Mouse (Mus musculus): Measurements from ENCODE around the gene Hephl1. TPM values are rescaled to one million over a fixed set of nuclear protein-coding genes. Genes with fewer than 3 reads are reported as not detected.

Gene Hephl1
- total and polyA plus RNA-seq, 3 experiments = not detected

DNA sequence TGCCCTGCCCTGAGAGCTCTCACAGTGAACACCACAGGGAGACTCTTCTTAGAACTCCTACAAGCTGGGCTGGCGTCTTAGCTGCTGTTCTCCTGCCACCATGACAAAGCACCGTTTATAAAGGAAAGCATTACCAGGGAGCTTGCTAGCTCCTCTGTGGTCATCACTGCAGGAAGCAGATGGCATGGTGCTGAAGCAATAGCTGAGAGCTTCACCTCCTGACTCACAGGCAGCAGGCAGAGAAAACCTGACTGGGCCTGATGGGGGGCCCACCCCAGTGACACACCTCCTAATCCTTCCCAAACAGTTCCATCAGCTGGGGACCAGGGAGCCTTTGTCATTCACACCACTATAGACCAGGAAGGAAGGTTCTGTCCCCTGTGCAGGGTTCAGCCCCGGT, 74.2 kb downstream of the Hephl1 start:
- in situ Hi-C loops (cut with MboI; ENCODE audit: low pct_ligation_motif_present, low pct_unique_long_range_greater_than_20kb, low sequenced_read_pairs) = no loop called here
- Histone ChIP-seq H3K27ac (ENCODE audit: insufficient read depth, low read depth) (no peak overlapping the region), H3K79me2 (replicated peaks; ENCODE audit: control insufficient read depth, extremely low read depth, insufficient read depth, poor library complexity, severe bottlenecking) (no peaks in the 10 kb centered on the region), H3K36me3 (replicated peaks in 1 of 2; ENCODE audit: control insufficient read depth in 1 of 2, insufficient read depth in 1 of 2, low read length in 1 of 2) (peaks cover 0 to 31% of the 10 kb centered on the region in 2 experiments), H3K9me3 (replicated peaks; ENCODE audit: low read length) (peaks cover 6% of the 10 kb centered on the region), H3K4me1 (ENCODE audit: control insufficient read depth in 1 of 2, insufficient read depth in 2 of 2) (peaks cover 8 to 55% of the 10 kb centered on the region in 2 experiments), H3K9ac (ENCODE audit: insufficient read depth, low read depth) (no peak overlapping the region), H3K4me3 (replicated peaks in 1 of 3; ENCODE audit: low read depth in 2 of 3, low read length in 2 of 3, poor library complexity in 1 of 3) (no peak overlapping the region), H3K27me3 (replicated peaks) (no peaks in the 10 kb centered on the region), H3K4me2 (ENCODE audit: insufficient read depth, low read depth, poor library complexity, severe bottlenecking) (no peak overlapping the region)
- dilution Hi-C loops (cut with MboI; ENCODE audit: extremely low pct_ligation_motif_present, extremely low pct_unique_long_range_greater_than_20kb, low sequenced_read_pairs) = no loop called here
- TF ChIP-seq MEF2A (IDR thresholded peaks at IDR 0.05; ENCODE audit: borderline replicate concordance, low read depth, low read length) (no peak), JUN (IDR thresholded peaks at IDR 0.05; ENCODE audit: insufficient read depth, low read depth, low read length) (no peak), MAFK (IDR thresholded peaks at IDR 0.05; ENCODE audit: insufficient replicate concordance, low read length) (no peak), TCF12 (IDR thresholded peaks at IDR 0.05; ENCODE audit: low read depth, low read length) (no peak), BHLHE40 (IDR thresholded peaks at IDR 0.05; ENCODE audit: low read depth, low read length) (no peak), MXI1 (IDR thresholded peaks at IDR 0.05; ENCODE audit: low read depth, low read length) (no peak), NRF1 (IDR thresholded peaks at IDR 0.05; ENCODE audit: low read depth, low read length) (no peak), ETS1 (conservative IDR thresholded peaks at IDR 0.05; ENCODE audit: low read depth, low read length) (no peak), MYC (IDR thresholded peaks at IDR 0.05; ENCODE audit: low read depth, low read length) (no peak)
- DNase-seq (ENCODE audit: extremely low read depth) = no peak

DNA sequence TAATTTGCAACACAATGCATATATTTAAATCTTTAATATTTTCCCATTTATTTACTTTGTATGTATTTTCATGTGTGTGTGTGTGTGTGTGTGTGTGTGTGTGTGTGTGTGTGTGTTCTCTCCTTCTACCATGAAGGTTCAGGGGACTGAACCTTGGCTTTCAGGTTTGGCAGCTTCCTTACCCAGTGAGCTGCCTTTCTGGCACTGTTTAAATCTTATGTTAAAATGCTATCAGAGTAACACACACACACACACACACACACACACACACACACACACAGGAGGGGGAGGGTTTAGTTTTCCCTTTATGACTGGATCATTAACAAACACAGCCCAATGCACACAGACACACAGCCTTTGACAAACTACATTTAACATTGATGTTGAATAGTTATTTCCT, 74.7 kb downstream of the Hephl1 start:
- DNase-seq (ENCODE audit: extremely low read depth) = no peak
- H3K4me2 ChIP-seq (ENCODE audit: insufficient read depth, low read depth, poor library complexity, severe bottlenecking) = no peak overlapping the region
- in situ Hi-C loops (cut with MboI; ENCODE audit: low pct_ligation_motif_present, low pct_unique_long_range_greater_than_20kb, low sequenced_read_pairs) = no loop called here
- TF ChIP-seq TBP (conservative IDR thresholded peaks at IDR 0.05; ENCODE audit: low read depth, low read length) (no peak), CTCF (conservative IDR thresholded peaks at IDR 0.05 in 1 of 2, IDR thresholded peaks at IDR 0.05 in 1 of 2; ENCODE audit: low read depth in 2 of 2, low read length in 2 of 2) (no peak), SMC3 (IDR thresholded peaks at IDR 0.05; ENCODE audit: low read depth, low read length) (no peak), CHD2 (IDR thresholded peaks at IDR 0.05; ENCODE audit: low read length) (no peak), ETS1 (conservative IDR thresholded peaks at IDR 0.05; ENCODE audit: low read depth, low read length) (no peak), MYC (IDR thresholded peaks at IDR 0.05; ENCODE audit: low read depth, low read length) (no peak), UBTF (IDR thresholded peaks at IDR 0.05; ENCODE audit: low read depth, low read length) (no peak), MAZ (IDR thresholded peaks at IDR 0.05; ENCODE audit: low read depth, low read length) (no peak), ZNF384 (IDR thresholded peaks at IDR 0.05; ENCODE audit: low read depth, low read length) (no peak), USF1 (IDR thresholded peaks at IDR 0.05; ENCODE audit: low read depth, low read length) (no peak), POLR2A (IDR thresholded peaks at IDR 0.05; ENCODE audit: low read depth, low read length) (no peak), TCF12 (IDR thresholded peaks at IDR 0.05; ENCODE audit: low read depth, low read length) (no peak), POLR2AphosphoS2 (IDR thresholded peaks at IDR 0.05; ENCODE audit: low read depth, low read length) (no peak), NRF1 (IDR thresholded peaks at IDR 0.05; ENCODE audit: low read depth, low read length) (no peak), SIN3A (IDR thresholded peaks at IDR 0.05; ENCODE audit: low read length) (no peak), HCFC1 (IDR thresholded peaks at IDR 0.05; ENCODE audit: low read depth, low read length) (no peak), KAT2A (IDR thresholded peaks at IDR 0.05; ENCODE audit: insufficient replicate concordance, low read length) (no peak)
- dilution Hi-C loops (cut with MboI; ENCODE audit: extremely low pct_ligation_motif_present, extremely low pct_unique_long_range_greater_than_20kb, low sequenced_read_pairs) = no loop called here
- H3K4me1 ChIP-seq (ENCODE audit: control insufficient read depth in 1 of 2, insufficient read depth in 2 of 2) = peaks cover 8 to 54% of the 10 kb centered on the region in 2 experiments
- no peak overlapping the region for H3K9ac ChIP-seq (ENCODE audit: insufficient read depth, low read depth)
- no peaks in the 10 kb centered on the region for H3K27me3 ChIP-seq (replicated peaks)
- H3K27ac ChIP-seq (ENCODE audit: insufficient read depth, low read depth) = no peak overlapping the region
- no peaks in the 10 kb centered on the region for H3K79me2 ChIP-seq (replicated peaks; ENCODE audit: control insufficient read depth, extremely low read depth, insufficient read depth, poor library complexity, severe bottlenecking)
- peaks cover 6% of the 10 kb centered on the region for H3K9me3 ChIP-seq (replicated peaks; ENCODE audit: low read length)
- peaks cover 0 to 33% of the 10 kb centered on the region in 2 experiments for H3K36me3 ChIP-seq (replicated peaks in 1 of 2; ENCODE audit: control insufficient read depth in 1 of 2, insufficient read depth in 1 of 2, low read length in 1 of 2)
- H3K4me3 ChIP-seq (replicated peaks in 1 of 3; ENCODE audit: low read depth in 2 of 3, low read length in 2 of 3, poor library complexity in 1 of 3) = no peak overlapping the region
